Mouse (Mus musculus): Measurements from ENCODE around the gene Slc22a1.

- TF ChIP-seq HCFC1 (IDR thresholded peaks at IDR 0.05; ENCODE audit: borderline replicate concordance, insufficient read depth, low read length) (no peak), MAFK (IDR thresholded peaks at IDR 0.05; ENCODE audit: insufficient read depth, low read depth, low read length) (no peak)
These were observed at the start of gene Slc22a1 for GRCm38 (mm10) chr17:12675646-12676045.
